Mouse (Mus musculus) Patski (cell line): ENCODE results near the gene Hist1h4f. TPM values are rescaled to one million over a fixed set of nuclear protein-coding genes. Genes with fewer than 3 reads are reported as not detected.
"Not testable (repeated sequence)": the region's sequence is repeated elsewhere in the genome, so short reads cannot be mapped to it uniquely, and the experiment has no call there.

Source experiments
- ATAC-seq: fragments of 100-300 bp; one replicate; pipeline ENCODE4 v1.8.0; 2021
- CTCF ChIA-PET: fragments of 350-600 bp; sonication (Branson Sonifier 250); formaldehyde crosslinking; loops from one replicate; lab custom pipeline; 2022; ENCODE audit warnings: inconsistent platforms; lab: Charles Lee
- POLR2A ChIA-PET: fragments of 350-600 bp; sonication (Branson Sonifier 250); formaldehyde crosslinking; loops from one replicate; lab custom pipeline; 2022; ENCODE audit warnings: antibody characterized with exemption, inconsistent platforms; lab: Charles Lee
- DNase-seq: peaks from one replicate; pipeline ENCODE4 v3.0.0-alpha.2; 2011; ENCODE audit warnings: low read depth, low spot score
- H3K27me3 ChIP-seq: fragments of 371-371 bp; one replicate; pipeline ENCODE4 v1.5.1; 2021
- CTCF ChIP-seq: fragments of 100-300 bp; IDR thresholded peaks from one replicate; pipeline ENCODE4 v1.5.1; 2021
- in situ Hi-C: fragments of 300-500 bp; cut with MboI; formaldehyde crosslinking; loops from 3 replicates; pipeline ENCODE4 v1.11.1; 2018; ENCODE audit warnings: low pct_unique_long_range_greater_than_20kb, mixed read lengths
- polyA plus RNA-seq: library from polyadenylated mRNA; unstranded; gene quantifications from one replicate; pipeline ENCODE4 v1.2.3, GENCODE M21; 2021

The Hist1h4f gene
- polyA plus RNA-seq, 1 experiment from 2014 or later = not detected

GRCm38 (mm10) chr13:23572218-23573033 lies 21.0 kb upstream of the Hist1h4f start:
- no peak for DNase-seq
- in situ Hi-C loops = no loop called here
- no peaks in the 10 kb centered on the region for H3K27me3 ChIP-seq
- no peak for TF ChIP-seq CTCF
- POLR2A ChIA-PET = interaction anchor here (1.1 kb wide), 1 partner anchor 18 kb away, joined by 3 read pairs; no protein-coding TSS in a partner anchor
- CTCF ChIA-PET = no interaction called here
- ATAC-seq = no peak

GRCm38 (mm10) chr13:23571504-23572217 lies 20.2 kb upstream of the Hist1h4f start:
- CTCF ChIA-PET, DNase-seq, H3K27me3 ChIP-seq, ATAC-seq, in situ Hi-C loops: not testable (repeated sequence)
- POLR2A ChIA-PET = interaction anchor here (1.1 to 1.9 kb wide), 2 partner anchors 10 to 17 kb away, joined by 3 to 5 read pairs; partner anchors contain the start of gene Hist1h4d

DNA sequence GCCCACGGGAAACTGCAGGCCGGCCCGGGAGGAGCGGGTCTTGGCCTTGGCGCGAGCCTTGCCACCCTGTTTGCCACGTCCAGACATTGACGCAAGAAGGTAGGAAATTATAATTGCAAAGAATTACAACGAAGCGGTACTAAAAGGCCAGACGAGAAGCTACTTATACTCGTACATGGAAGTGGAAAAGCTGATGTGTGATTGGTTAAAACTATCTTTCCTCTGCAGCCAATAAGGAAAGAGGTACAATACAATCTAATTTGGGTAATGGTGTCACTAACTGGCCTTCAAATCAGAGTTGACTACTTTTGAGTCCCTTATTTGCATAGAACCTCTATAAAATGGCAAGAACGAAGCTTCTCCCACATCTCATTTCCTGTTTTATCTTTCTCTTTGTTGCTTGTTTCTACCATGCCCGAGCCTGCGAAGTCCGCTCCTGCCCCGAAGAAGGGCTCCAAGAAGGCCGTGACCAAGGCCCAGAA lies 19.6 kb upstream of the Hist1h4f start, which contains the start of the genes Hist1h2ae and Hist1h2bg:
Gene Hist1h2ae, minus strand, starts transcription at position 199 of the 482 bp plus-strand sequence.
Gene Hist1h2bg, plus strand, starts transcription at position 375 of the 482 bp plus-strand sequence.
- ChIA-PET POLR2A (interaction anchor here (1.1 to 1.9 kb wide), 3 partner anchors 11 to 127 kb away, joined by 3 to 5 read pairs (median 5); partner anchors contain the start of genes Hist1h4c and Hist1h4d), CTCF (no interaction called here)
- ATAC-seq (peak; percentile 82), DNase-seq (peak; percentile 89)
- in situ Hi-C loops = no loop called here
- no peaks in the 10 kb centered on the region for H3K27me3 ChIP-seq
- TF ChIP-seq CTCF = no peak

- DNase-seq, ATAC-seq, H3K27me3 ChIP-seq, in situ Hi-C loops, CTCF ChIA-PET: not testable (repeated sequence)
- POLR2A ChIA-PET = interaction anchor here (0.9 to 1.9 kb wide), 4 partner anchors 10 to 127 kb away, joined by 3 to 5 read pairs (median 4); partner anchors contain the start of genes Hist1h4c and Hist1h4d
These were observed 19.0 kb upstream of the Hist1h4f start for GRCm38 (mm10) chr13:23570261-23571021.

GRCm38 (mm10) chr13:23564482-23564881 lies 13.0 kb upstream of the Hist1h4f start:
- no peak for ATAC-seq
- no peak for DNase-seq
- no peaks in the 10 kb centered on the region for H3K27me3 ChIP-seq
- in situ Hi-C loops = loop anchor here (10.0 kb wide), 1 partner anchor 130 kb away; the partner anchor contains the start of genes Hist1h1t and Hist1h4c
- ChIA-PET CTCF (no interaction called here), POLR2A (interaction anchor here (0.5 to 1.0 kb wide), 2 partner anchors 9 to 23 kb away, joined by 3 to 4 read pairs; no protein-coding TSS in a partner anchor)
- TF ChIP-seq CTCF = no peak

- H3K27me3 ChIP-seq = no peaks in the 10 kb centered on the region
- ATAC-seq (peak; percentile 54), DNase-seq (no peak)
- TF ChIP-seq CTCF = peak; percentile 56
- in situ Hi-C loops = loop anchor here (10.0 kb wide), 1 partner anchor 132 kb away; the partner anchor contains the start of genes Hist1h1t and Hist1h4c
- ChIA-PET CTCF (no interaction called here), POLR2A (interaction anchor here (0.6 to 1.3 kb wide), 3 partner anchors 12 to 177 kb away, joined by 3 read pairs; no protein-coding TSS in a partner anchor)
These were observed 11.4 kb upstream of the Hist1h4f start for GRCm38 (mm10) chr13:23562699-23563462.

DNA sequence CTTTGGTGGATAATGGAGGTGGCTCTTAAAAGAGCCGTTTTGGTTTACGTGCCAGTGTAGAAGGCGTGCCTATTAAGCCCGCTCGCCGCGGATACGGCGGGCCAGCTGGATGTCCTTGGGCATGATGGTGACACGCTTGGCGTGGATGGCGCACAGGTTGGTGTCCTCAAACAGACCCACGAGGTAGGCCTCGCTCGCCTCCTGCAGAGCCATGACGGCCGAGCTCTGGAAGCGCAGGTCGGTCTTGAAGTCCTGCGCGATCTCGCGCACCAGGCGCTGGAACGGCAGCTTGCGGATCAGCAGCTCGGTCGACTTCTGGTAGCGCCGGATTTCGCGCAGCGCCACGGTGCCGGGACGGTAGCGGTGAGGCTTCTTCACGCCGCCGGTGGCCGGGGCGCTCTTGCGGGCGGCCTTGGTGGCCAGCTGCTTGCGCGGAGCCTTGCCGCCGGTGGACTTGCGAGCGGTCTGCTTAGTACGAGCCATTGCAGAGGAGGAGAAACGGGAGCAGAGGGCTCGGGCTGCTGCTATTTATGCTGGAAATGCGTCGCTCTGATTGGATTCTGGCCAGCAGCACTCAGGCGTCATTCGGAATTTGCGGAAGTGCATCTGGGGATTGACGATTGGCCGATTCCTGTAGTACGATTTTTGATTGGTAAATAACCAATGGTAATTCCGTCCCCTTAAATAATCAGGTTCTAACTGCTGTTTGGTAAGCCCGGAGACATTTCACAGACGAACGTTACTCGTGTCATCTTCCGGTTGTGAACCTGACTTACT lies 10.6 kb upstream of the Hist1h4f start, which contains the start of gene Hist1h3e:
Gene Hist1h3e, minus strand, starts transcription at position 487 of the 777 bp plus-strand sequence.
- DNase-seq (peak; percentile 97), ATAC-seq (peak; percentile 83)
- in situ Hi-C loops = loop anchor here (10.0 kb wide), 1 partner anchor 133 kb away; the partner anchor contains the start of genes Hist1h1t and Hist1h4c
- H3K27me3 ChIP-seq, CTCF ChIA-PET: not testable (repeated sequence)
- POLR2A ChIA-PET = interaction anchor here (1.3 kb wide), 1 partner anchor 22 kb away, joined by 3 read pairs; no protein-coding TSS in a partner anchor

DNA sequence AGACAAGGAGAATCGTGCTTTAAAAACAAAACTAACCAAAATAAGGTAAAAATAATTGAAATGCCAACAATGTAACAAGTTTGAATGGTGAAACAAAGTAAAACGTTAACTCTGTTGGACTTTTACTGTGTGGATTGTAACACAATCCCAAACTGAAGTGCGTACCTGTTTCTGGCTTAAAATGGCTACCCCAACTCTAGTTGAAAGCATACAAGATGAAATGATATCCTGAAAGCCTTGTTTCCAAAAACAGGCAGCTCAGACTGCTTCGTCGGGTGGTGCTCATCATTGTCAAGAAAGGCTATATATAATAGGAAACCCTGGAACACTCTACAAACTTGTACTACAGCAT lies 10.1 kb upstream of the Hist1h4f start:
- POLR2A ChIA-PET = interaction anchor here (1.3 kb wide), 1 partner anchor 23 kb away, joined by 3 read pairs; no protein-coding TSS in a partner anchor

DNA sequence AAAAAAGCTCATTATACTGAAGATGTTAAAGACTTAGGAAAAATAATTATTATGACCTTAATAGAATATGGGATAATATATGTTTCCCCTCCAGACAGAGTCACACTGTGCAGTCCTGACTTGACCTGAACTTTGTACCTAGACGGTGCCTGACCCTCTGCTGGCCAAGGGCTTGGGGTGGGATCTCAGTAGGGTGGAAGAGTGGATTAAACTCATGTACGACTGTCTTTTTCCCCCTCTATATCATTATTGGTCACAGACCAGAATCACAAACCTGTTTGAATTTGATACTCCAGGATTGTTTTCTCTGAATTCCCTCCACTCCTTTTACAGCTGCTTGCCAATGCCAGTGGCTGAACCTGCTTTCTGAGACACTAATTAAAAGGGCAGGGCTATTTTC lies 9.3 kb upstream of the Hist1h4f start:
- ATAC-seq, DNase-seq, CTCF ChIA-PET, H3K27me3 ChIP-seq: not testable (repeated sequence)
- in situ Hi-C loops = loop anchor here (10.0 kb wide), 1 partner anchor 134 kb away; the partner anchor contains the start of genes Hist1h1t and Hist1h4c
- POLR2A ChIA-PET = interaction anchor here (0.9 kb wide), 1 partner anchor 10 kb away, joined by 3 read pairs; no protein-coding TSS in a partner anchor

More for the DNA sequence above, 10.1 kb upstream of the Hist1h4f start:
- CTCF ChIA-PET, ATAC-seq, DNase-seq, H3K27me3 ChIP-seq: not testable (repeated sequence)
- in situ Hi-C loops = loop anchor here (10.0 kb wide), 1 partner anchor 133 kb away; the partner anchor contains the start of genes Hist1h1t and Hist1h4c
